In the genomic region with DNA sequence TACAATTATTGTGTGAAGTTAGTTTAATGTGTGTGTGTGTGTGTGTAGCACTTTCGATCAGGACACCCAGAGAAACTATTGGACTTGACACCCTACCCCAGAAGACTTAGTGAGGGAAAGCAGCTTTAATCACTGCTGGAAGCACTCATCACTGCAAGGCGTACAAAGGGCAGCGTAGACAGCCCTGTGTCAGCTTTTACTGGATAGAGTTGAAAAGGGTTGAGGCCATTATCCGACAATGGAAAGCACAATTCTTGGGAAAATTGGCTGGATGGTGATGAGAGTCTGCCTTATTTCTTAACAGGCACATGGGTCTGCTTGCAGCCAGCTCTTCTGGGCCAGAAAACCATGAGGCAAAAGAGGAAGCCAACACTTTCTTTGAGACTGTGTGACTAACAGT, we compare ENCODE assay signal across 15 mouse cellular contexts. TPM values are rescaled to one million over a fixed set of nuclear protein-coding genes. Genes with fewer than 3 reads are reported as not detected.
DNase-seq lines count a peak whose midpoint lies in the region; ATAC-seq and TF ChIP-seq lines count a peak whose summit lies in the region.
"Had no signal": no experiment of that assay in that cellular context is flagged by ENCODE, and none has a peak within 500 bp of the region (broad histone marks: within the 10 kb centered on the region; RNA-seq: fewer than 3 reads in every experiment).

No protein-coding gene starts in this region.

- peak overlapping the region; percentile 76 for H3K4me2 ChIP-seq in limb, embryonic 12.5 days
- peak overlapping the region; percentile 60; the same call in 1 of the 2 replicates for H3K4me2 ChIP-seq in hindbrain, postnatal 0 days (ENCODE audit: low read depth, low read length)

- H3K9ac ChIP-seq in limb, embryonic 12.5 days (replicated peaks), result no peak overlapping the region
- no peak overlapping the region for H3K9ac ChIP-seq in hindbrain, postnatal 0 days (replicated peaks; ENCODE audit: low read length)
- H3K9ac ChIP-seq: embryonic facial prominence, embryonic 15.5 days had no signal

- intact Hi-C loops in heart, postnatal 25 days (cut with DNase I), result no loop called here

- peaks cover 5% of the 10 kb centered on the region; the same call in 1 of the 2 replicates for H3K4me1 ChIP-seq in heart, embryonic 10.5 days
- 0 out of 2 replicates have a peak, but pooled peaks cover 10% of the 10 kb centered on the region for H3K4me1 ChIP-seq in limb, embryonic 12.5 days (replicated peaks)
- H3K4me1 ChIP-seq in limb, embryonic 10.5 days, result peaks cover 15% of the 10 kb centered on the region
- H3K4me1 ChIP-seq in hindbrain, postnatal 0 days (ENCODE audit: insufficient read depth, low read length), result 0 out of 2 replicates have a peak, but pooled peaks cover 3% of the 10 kb centered on the region

- peak; percentile 5 for DNase-seq in heart, postnatal 25 days (ENCODE audit: low spot score)
- DNase-seq in heart, embryonic 10.5 days (ENCODE audit: low spot score), result no peak
- DNase-seq in limb, embryonic 10.5 days (ENCODE audit: low spot score), result no peak
- peak; percentile 80 for DNase-seq in adipocyte (ENCODE audit: low spot score)
- no peak for DNase-seq in hindbrain, postnatal 0 days (ENCODE audit: low spot score)
- no peak for DNase-seq in urinary bladder, adult 18-20 months (ENCODE audit: low spot score in 2 of 2)
- no peak for DNase-seq in ovary, postnatal 14 days (ENCODE audit: low spot score)
- DNase-seq: adrenal gland, postnatal 25 days; cerebellum, postnatal 36 days; layer of hippocampus, adult 9-11 months had no signal

- no peak overlapping the region for H3K27ac ChIP-seq in heart, embryonic 10.5 days
- H3K27ac ChIP-seq in limb, embryonic 12.5 days, result no peak overlapping the region
- H3K27ac ChIP-seq in limb, embryonic 10.5 days, result no peak overlapping the region
- no peak overlapping the region for H3K27ac ChIP-seq in hindbrain, postnatal 0 days
- H3K27ac ChIP-seq: embryonic facial prominence, embryonic 15.5 days; liver, embryonic 14.5 days had no signal

- H3K27me3 ChIP-seq in heart, embryonic 10.5 days (ENCODE audit: insufficient read depth, poor library complexity, severe bottlenecking), result peaks cover 18% of the 10 kb centered on the region; the same call in 1 of the 2 replicates
- H3K27me3 ChIP-seq in limb, embryonic 12.5 days, result peaks cover 9% of the 10 kb centered on the region; the same call in 1 of the 2 replicates
- H3K27me3 ChIP-seq in limb, embryonic 10.5 days (ENCODE audit: low read depth, poor library complexity, severe bottlenecking), result peaks cover 13% of the 10 kb centered on the region; the same call in 1 of the 2 replicates
- no peaks in the 10 kb centered on the region for H3K27me3 ChIP-seq in hindbrain, postnatal 0 days (ENCODE audit: insufficient read depth, low read length)
- H3K27me3 ChIP-seq: embryonic facial prominence, embryonic 15.5 days had no signal

- WGBS in heart, embryonic 10.5 days, result 52% methylated on average over 4 of the region's 4 CpGs
- WGBS in limb, embryonic 12.5 days, result 69% methylated on average over 4 of the region's 4 CpGs
- 64% methylated on average over 4 of the region's 4 CpGs for WGBS in limb, embryonic 10.5 days
- WGBS in hindbrain, postnatal 0 days, result 51% methylated on average over 4 of the region's 4 CpGs

- H3K4me3 ChIP-seq in heart, embryonic 10.5 days, result no peak overlapping the region
- H3K4me3 ChIP-seq in limb, embryonic 12.5 days (replicated peaks), result no peak overlapping the region
- H3K4me3 ChIP-seq in limb, embryonic 10.5 days, result no peak overlapping the region
- H3K4me3 ChIP-seq in hindbrain, postnatal 0 days (ENCODE audit: low read length), result no peak overlapping the region

- TF ChIP-seq CTCF in hindbrain, postnatal 0 days (IDR thresholded peaks at IDR 0.05; ENCODE audit: low read depth), result no peak

- H3K36me3 ChIP-seq in heart, embryonic 10.5 days, result peaks cover 5% of the 10 kb centered on the region; the same call in 1 of the 2 replicates
- peaks cover 13% of the 10 kb centered on the region; the same call in 1 of the 2 replicates for H3K36me3 ChIP-seq in limb, embryonic 12.5 days
- H3K36me3 ChIP-seq in limb, embryonic 10.5 days, result peaks cover 12% of the 10 kb centered on the region
- H3K36me3 ChIP-seq in hindbrain, postnatal 0 days (ENCODE audit: insufficient read depth, low read length), result no peaks in the 10 kb centered on the region
- H3K36me3 ChIP-seq: embryonic facial prominence, embryonic 15.5 days; forebrain, embryonic 12.5 days had no signal

- no peaks in the 10 kb centered on the region for H3K9me3 ChIP-seq in heart, embryonic 10.5 days
- H3K9me3 ChIP-seq in limb, embryonic 12.5 days, result no peaks in the 10 kb centered on the region
- H3K9me3 ChIP-seq in limb, embryonic 10.5 days (replicated peaks), result no peaks in the 10 kb centered on the region
- no peaks in the 10 kb centered on the region for H3K9me3 ChIP-seq in hindbrain, postnatal 0 days (ENCODE audit: low read length)
- H3K9me3 ChIP-seq: embryonic facial prominence, embryonic 15.5 days; forebrain, embryonic 12.5 days; G1E had no signal

- no peak for ATAC-seq in limb, embryonic 12.5 days (ENCODE audit: insufficient number of reproducible peaks, insufficient read depth, low FRiP score, low TSS enrichment, low read depth)
- ATAC-seq in hindbrain, postnatal 0 days, result no peak

RNA-seq across cellular contexts. Expression of a gene that starts 1.2 kb away (rescaled TPM):
- 10 to 100 TPM; 48.1 to 51.9 TPM for total RNA-seq in heart, postnatal 25 days (2021)
- polyA plus RNA-seq in heart, embryonic 10.5 days (2016; fragmentation: Nextera tagmentation; extraction: Ambion mirVana), result 21.8 and 24.4 TPM in 2 replicates
- polyA plus RNA-seq in limb, embryonic 12.5 days (2016; fragmentation: Nextera tagmentation; extraction: Ambion mirVana), result 24.3 and 25.6 TPM in 2 replicates
- 18.3 and 19.9 TPM in 2 replicates for polyA plus RNA-seq in limb, embryonic 10.5 days (2016; fragmentation: Nextera tagmentation; extraction: Ambion mirVana)
- 53.7 TPM in 2 replicates for total RNA-seq in hindbrain, postnatal 0 days (2014; rRNA removed)
- polyA plus RNA-seq in hindbrain, postnatal 0 days (2015; fragmentation: Nextera tagmentation; extraction: Ambion mirVana), result 27.7 and 29.6 TPM in 2 replicates

RNA-seq across cellular contexts. Expression of a gene that starts 45.9 kb away (rescaled TPM):
- total RNA-seq in heart, postnatal 25 days (2021), result 10 to 100 TPM in 1 of 2 experiments, 1 to 10 TPM in 1; 9.2 to 10.6 TPM
- 4.3 and 4.4 TPM in 2 replicates for polyA plus RNA-seq in heart, embryonic 10.5 days (2016; fragmentation: Nextera tagmentation; extraction: Ambion mirVana)
- 7.9 and 8.3 TPM in 2 replicates for polyA plus RNA-seq in limb, embryonic 12.5 days (2016; fragmentation: Nextera tagmentation; extraction: Ambion mirVana)
- 5.9 and 6.9 TPM in 2 replicates for polyA plus RNA-seq in limb, embryonic 10.5 days (2016; fragmentation: Nextera tagmentation; extraction: Ambion mirVana)
- total RNA-seq in hindbrain, postnatal 0 days (2014; rRNA removed), result 2.4 and 5.6 TPM in 2 replicates
- polyA plus RNA-seq in hindbrain, postnatal 0 days (2015; fragmentation: Nextera tagmentation; extraction: Ambion mirVana), result 3.0 and 4.3 TPM in 2 replicates

Comparison
In these comparisons a context has a peak if more than half of its experiments do, and no peak if none do; other contexts are left out.
1. DNase-seq: peak in heart, postnatal 25 days (single experiment) and adipocyte (single experiment); none in heart, embryonic 10.5 days (single experiment), limb, embryonic 10.5 days (single experiment), hindbrain, postnatal 0 days (single experiment), urinary bladder, adult 18-20 months (0 of 2) and ovary, postnatal 14 days (single experiment).